Mouse (Mus musculus): ENCODE results near the gene Gpr87.

- TF ChIP-seq POLR2A (IDR thresholded peaks at IDR 0.05; ENCODE audit: low read depth, low read length) (no peak), CTCF (IDR thresholded peaks at IDR 0.05; ENCODE audit: extremely low read depth, insufficient read depth, insufficient read length, insufficient replicate concordance) (no peak)
Observed at GRCm38 (mm10) chr3:59225411-59225810, 30.5 kb upstream of the Gpr87 start.
